Mouse (Mus musculus) gastrocnemius, postnatal 36 days (tissue): ENCODE measurements around the gene Elac2. TPM values are rescaled to one million over a fixed set of nuclear protein-coding genes. Genes with fewer than 3 reads are reported as not detected.

ENCODE experiments used
- DNase-seq, 2 experiments: peaks; one replicate each; pipeline ENCODE4 v3.0.0; 2022
- intact Hi-C: fragments of 180-260 bp; cut with DNase I; formaldehyde crosslinking; loops from one replicate; pipeline ENCODE4 v1.15.1; 2025
- total RNA-seq, 2 experiments: library from RNA; stranded (reverse); gene quantifications; 2 replicates each; pipeline ENCODE4 v1.2.3; 2021

Elac2 gene
- total RNA-seq, 2 experiments from 2014 or later, result 17.8 to 19.1 TPM

DNA sequence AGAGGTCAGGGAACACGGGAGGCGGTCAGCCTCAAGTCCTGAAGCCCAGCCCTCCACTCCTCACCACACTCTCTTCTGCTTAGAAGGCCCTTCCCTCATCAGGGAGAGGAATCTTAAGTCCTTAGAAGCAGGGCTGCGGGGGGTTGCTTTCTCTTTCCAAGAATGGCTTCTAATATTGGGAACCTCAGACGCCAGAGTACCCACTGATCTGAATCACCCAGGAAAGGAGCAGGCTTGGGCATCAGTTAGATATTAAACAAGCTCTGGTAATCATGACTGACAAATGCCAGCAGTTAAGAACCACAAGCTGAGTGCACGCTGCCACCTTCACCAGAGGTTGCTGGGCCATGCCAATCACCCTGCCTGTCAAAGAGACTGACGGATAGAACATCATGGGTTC, 35.1 kb downstream of the Elac2 start:
- intact Hi-C loops, result no loop called here
- no peak for DNase-seq

DNA sequence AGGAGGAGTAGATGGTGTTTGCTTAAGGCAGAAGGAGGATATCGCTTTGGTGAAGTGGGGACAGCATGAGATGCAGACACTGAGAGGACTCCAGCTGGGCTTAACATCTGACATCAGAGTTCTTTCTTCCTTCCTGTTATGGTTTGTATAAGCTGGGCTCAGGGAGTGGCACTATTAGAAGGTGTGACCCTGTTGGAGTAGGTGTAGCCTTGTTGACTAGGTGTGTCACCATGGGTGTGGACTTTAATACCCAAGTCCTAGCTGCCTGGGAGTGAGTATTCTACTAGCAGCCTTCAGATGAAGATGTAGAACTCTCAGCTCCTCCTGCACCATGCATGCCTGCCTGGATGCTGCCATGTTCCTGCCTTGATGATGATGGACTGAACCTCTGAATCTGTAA, 37.9 kb downstream of the Elac2 start:
- intact Hi-C loops, result no loop called here
- DNase-seq, result no peak

DNA sequence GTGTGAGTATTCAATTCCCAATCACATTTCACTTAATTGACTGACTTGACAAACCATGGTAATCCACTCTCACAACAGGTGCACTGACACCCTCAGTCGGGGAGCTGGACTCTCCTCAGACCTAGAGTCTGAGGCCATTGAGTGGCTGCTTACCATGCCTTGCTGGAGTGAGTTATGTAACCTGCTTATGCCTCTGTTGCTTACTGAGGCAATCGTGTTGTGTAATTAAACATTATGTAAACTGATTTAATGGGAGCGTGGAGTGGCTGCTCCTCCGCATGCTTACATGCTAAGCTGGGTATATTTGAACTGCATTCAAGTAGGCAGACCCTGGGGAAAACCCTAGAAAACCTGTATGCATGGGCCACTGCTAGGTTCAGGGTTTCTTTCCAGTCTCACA, 41.9 kb downstream of the Elac2 start:
- intact Hi-C loops, result no loop called here
- DNase-seq, result no peak

DNA sequence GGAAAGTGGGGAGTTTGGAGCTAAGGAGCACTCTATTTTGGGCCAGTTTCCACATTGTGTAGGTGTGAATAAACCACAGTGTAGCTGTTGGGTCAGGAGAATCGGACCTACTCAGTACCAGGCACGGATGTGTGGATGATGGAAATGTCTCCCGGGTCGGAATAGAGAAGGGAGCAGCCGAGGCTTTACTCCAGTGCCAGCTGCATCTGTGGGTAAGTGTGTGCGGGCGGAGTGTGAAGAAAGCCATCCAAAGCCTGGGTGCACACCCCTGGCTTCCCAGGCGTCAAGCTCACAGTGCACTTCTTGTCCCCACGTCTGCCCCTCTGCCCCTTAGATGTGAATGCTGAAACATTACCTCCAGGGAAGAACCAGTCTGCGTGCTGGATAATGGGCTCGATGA, 43.9 kb downstream of the Elac2 start:
- intact Hi-C loops, result no loop called here
- DNase-seq, result no peak

DNA sequence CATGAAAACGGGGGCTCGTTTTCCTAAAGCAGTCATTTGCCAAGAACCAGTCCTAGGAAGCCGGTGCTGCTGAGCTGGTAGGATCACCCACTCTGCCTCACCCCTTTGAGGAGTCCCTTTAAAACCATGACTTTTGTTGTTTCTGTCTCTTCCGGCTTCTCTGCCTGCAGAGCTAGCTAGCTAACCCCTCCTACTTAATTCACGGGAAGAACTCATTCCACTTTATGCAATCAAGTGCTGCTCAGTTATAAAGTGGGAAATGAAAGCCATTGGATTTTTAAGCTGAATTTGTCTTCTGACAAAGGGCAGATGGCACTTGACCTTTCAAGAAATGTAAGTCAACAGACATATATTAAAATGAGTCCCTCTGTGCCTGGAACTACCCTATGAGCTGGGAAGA, 49.2 kb downstream of the Elac2 start:
- no peak for DNase-seq
- intact Hi-C loops, result no loop called here

DNA sequence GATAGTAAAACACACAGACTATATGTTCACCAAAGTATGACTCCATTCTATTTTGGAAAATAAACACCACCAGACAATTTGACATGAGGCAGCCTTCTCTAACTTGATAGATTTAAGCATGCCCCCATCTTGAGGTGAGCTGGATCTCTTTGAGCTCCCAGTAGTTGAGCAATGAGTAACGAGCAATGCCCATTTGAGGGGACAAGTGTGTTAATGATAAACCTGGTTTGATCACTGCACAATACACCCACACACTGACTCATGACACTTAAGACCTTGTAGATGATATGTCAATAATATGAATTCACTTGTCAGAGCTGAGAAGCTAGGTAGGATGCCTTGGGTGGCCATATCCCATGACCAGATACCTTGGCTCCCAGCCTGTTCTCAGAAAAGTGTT, 51.4 kb downstream of the Elac2 start:
- no peak for DNase-seq
- intact Hi-C loops, result no loop called here

DNA sequence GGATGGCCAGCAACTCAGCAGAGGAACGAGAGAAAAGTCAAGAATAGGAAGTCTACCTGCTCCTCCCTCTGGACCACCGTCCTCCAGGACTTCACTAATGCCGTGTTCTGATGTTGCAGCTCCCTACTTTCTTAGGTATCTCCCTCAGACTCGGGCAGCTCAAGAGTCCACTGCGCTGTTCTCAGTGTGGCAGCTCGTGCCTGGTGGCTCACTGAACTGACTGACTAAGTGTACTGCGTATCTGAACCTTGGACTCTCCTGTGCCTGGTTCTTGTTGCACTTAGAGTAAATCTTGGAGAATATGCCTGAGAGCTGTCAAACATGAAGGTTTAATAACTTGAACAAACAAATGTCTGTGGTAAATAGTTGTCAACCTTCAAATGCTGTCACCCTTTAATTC, 53.4 kb downstream of the Elac2 start:
- intact Hi-C loops, result no loop called here
- DNase-seq, result no peak

DNA sequence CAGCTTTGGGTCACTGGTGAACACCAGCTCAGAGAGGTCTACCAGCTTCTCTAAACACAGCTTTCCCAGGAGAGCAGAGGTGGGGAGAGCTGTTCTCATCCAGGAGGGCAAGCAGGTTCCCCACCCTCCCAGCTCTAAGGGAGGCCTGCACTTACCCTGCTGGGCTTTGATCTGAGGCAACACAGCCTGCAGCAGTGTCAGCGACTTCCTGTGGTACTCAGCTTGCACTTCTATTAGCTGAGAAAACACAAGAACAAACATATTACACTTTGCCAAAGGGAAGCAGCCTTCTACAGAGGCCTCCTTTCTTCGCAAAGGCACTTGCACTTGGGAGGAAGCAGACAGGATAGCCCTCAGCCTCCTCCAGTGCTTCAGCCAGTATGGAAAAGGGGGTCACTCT, 60.2 kb downstream of the Elac2 start:
- DNase-seq, result no peak
- intact Hi-C loops, result no loop called here

DNA sequence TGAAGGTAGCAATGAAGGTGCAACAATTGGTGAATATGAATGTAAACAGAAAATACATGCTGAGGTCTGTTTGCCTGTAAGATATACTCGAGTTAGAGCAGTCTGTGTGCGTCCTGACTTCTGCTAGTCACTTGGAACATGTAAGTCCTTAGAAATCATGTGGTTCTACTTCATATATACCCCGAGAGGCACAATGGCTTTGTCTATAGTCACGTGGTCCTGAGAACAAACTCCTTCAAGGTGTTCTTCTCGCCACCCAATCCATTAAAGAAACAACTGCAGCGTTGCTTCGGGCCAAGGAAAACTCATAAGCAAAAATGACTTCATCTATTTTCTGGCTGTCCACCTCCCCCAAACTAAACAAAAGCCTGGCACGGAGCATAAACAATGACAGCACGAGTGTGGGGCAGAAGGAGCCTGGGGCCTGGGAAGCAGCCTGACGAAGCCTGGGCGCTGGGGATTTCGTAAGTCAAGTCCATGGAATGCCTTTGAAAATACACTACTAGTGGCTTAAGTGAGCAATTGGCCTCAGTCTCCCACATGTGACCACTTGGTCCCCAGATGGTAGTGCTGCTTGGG, 60.8 kb downstream of the Elac2 start:
- intact Hi-C loops, result no loop called here
- no peak for DNase-seq

DNA sequence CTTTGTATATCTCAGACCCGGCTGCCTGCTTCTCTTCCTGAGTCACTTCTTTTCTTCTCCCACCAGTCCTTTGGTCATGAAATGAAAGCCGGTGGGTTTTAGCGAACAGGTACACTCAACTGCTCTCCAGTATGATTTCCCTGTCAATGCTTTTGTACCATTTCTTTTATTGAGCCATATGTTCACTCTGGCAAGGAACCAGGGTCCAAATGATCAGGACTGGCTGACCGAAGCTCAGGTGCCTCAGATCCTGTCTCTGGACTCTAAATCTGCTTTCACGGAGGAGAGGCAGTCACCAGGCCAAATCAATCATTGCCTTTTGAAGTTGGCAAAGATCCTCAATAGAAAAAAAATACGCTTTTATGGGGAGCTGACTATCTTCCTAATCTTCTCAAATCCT, 61.7 kb downstream of the Elac2 start:
- DNase-seq, result no peak
- intact Hi-C loops, result no loop called here

DNA sequence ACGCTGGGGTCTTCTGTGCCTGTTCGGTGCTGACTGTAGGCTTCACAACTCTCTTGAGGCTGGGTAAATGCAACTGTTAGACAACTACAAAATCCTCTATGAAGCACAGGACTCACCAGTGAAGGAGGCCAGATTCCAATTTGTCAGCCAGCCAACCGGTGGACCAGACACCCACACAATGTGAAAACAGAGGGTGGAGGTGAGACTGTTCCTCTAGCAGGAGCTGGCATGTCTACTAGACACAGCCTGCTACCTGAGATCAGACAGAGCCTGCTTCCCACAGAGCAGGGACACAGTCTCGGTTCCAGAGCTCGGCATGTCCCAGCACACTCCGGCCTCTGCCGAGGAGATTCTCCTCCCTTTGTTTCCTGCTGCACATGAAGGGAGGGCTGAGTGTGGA, 70.3 kb downstream of the Elac2 start:
- intact Hi-C loops, result no loop called here
- DNase-seq, result no peak

DNA sequence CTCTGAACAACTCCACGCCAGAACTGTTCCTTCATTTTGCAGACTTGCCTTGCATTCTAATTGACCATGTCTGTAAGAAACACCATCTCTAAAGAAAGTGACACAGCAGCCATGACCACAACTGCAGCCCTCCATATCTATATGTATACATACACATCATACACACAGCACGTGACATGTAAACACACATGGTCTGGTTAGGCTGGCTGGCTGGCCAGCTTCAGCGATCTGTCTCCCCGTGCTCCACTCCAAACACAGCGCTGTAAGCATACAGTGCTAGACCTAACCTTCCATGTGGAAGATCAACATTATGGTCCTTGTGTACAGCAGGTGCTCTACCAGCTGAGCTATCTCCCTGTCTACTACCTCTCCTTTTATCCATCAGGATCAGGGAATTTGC, 72.0 kb downstream of the Elac2 start:
- DNase-seq, result no peak
- intact Hi-C loops, result no loop called here

Other genes starting within 250 kb of the Elac2 start
- gene 1700086D15Rik, start 180.9 kb downstream of the Elac2 start, total RNA-seq, result under 1 TPM in 1 of 2 experiments, not detected in 1; 0.25 TPM
- gene Arhgap44, start 183.9 kb downstream of the Elac2 start, total RNA-seq, result 1 to 10 TPM; 6.8 to 9.0 TPM